Mouse (Mus musculus): Measurements from ENCODE around the gene Gm49368. TPM values are rescaled to one million over a fixed set of nuclear protein-coding genes. Genes with fewer than 3 reads are reported as not detected.

Gm49368 gene
- polyA plus RNA-seq, 1 experiment from 2014 or later = not detected

GRCm38 (mm10) chr7:128063211-128063781 is 813 bp downstream of the Gm49368 start:
- H3K27ac ChIP-seq (ENCODE audit: low read depth, low read length) = no peak overlapping the region
- H3K36me3 ChIP-seq (ENCODE audit: control insufficient read depth, insufficient read depth, low read length) = no peaks in the 10 kb centered on the region
- no peak overlapping the region for H3K4me3 ChIP-seq (ENCODE audit: low read depth, low read length)
- no peaks in the 10 kb centered on the region for H3K9me3 ChIP-seq (ENCODE audit: control insufficient read depth, low read length)
- H3K27me3 ChIP-seq (ENCODE audit: control insufficient read depth, insufficient read depth, low read length) = no peaks in the 10 kb centered on the region
- no peak for ATAC-seq (ENCODE audit: insufficient read depth, low FRiP score, low TSS enrichment)
- H3K4me2 ChIP-seq (ENCODE audit: low read depth) = no peak overlapping the region
- 82% methylated on average over 6 of the region's 6 CpGs for WGBS
- H3K9ac ChIP-seq (ENCODE audit: low read length) = no peak overlapping the region
- DNase-seq (ENCODE audit: low spot score) = no peak
- H3K4me1 ChIP-seq (ENCODE audit: control insufficient read depth, insufficient read depth, low read length) = no peaks in the 10 kb centered on the region

DNA sequence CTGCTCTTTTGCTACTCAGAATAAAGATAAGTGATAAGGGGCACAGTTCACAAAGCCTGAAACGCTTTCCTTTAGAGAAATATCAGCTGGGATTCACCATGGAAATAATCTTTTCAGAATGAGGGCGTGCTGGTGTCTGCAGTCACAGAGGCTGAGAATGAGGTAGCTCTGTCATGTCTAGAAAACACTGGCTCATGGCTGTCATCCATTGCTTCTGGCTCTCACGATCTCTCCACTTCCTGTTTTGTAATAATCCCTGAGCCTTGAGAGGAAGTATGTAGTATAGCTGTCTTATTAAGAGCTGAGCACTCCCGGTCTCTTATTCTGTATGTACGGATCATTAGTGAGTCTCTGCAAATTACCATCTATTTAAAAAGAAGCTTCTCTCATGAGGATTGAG is 3.1 kb downstream of the Gm49368 start:
- Histone ChIP-seq H3K27me3 (ENCODE audit: control insufficient read depth, insufficient read depth, low read length) (no peaks in the 10 kb centered on the region), H3K9ac (ENCODE audit: low read length) (no peak overlapping the region), H3K4me2 (ENCODE audit: low read depth) (no peak overlapping the region), H3K36me3 (ENCODE audit: control insufficient read depth, insufficient read depth, low read length) (no peaks in the 10 kb centered on the region), H3K9me3 (ENCODE audit: control insufficient read depth, low read length) (no peaks in the 10 kb centered on the region), H3K27ac (ENCODE audit: low read depth, low read length) (no peak overlapping the region), H3K4me3 (ENCODE audit: low read depth, low read length) (no peak overlapping the region), H3K4me1 (ENCODE audit: control insufficient read depth, insufficient read depth, low read length) (no peaks in the 10 kb centered on the region)
- DNase-seq (ENCODE audit: low spot score) (no peak), ATAC-seq (ENCODE audit: insufficient read depth, low FRiP score, low TSS enrichment) (no peak)
- WGBS = 87% methylated on average over 5 of the region's 5 CpGs

DNA sequence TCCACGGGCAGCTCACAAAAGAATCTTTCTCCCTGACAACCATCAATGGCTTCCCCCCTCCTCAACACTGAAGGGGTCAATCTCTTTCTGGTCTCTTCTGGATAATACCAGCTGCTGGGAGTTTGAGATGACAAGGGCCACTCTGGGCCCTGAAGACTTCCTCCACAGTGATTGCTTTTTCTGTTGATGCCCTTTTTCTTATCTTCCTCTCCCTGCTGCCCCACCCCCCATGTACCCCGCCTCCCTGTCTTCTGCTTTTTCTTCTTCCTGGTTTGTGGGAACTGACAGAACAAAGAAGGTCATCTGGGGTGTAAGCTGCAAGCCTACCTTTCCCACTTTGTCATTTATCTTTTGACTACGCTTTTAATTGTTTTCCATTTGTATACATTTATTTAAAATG is 5.4 kb downstream of the Gm49368 start:
- Histone ChIP-seq H3K27ac (ENCODE audit: low read depth, low read length) (no peak overlapping the region), H3K4me3 (ENCODE audit: low read depth, low read length) (no peak overlapping the region), H3K27me3 (ENCODE audit: control insufficient read depth, insufficient read depth, low read length) (no peaks in the 10 kb centered on the region), H3K9ac (ENCODE audit: low read length) (no peak overlapping the region), H3K4me2 (ENCODE audit: low read depth) (no peak overlapping the region), H3K36me3 (ENCODE audit: control insufficient read depth, insufficient read depth, low read length) (no peaks in the 10 kb centered on the region), H3K9me3 (ENCODE audit: control insufficient read depth, low read length) (no peaks in the 10 kb centered on the region), H3K4me1 (ENCODE audit: control insufficient read depth, insufficient read depth, low read length) (no peaks in the 10 kb centered on the region)
- DNase-seq (ENCODE audit: low spot score) (no peak), ATAC-seq (ENCODE audit: insufficient read depth, low FRiP score, low TSS enrichment) (no peak)
- WGBS = 74% methylated on average over 3 of the region's 3 CpGs

DNA sequence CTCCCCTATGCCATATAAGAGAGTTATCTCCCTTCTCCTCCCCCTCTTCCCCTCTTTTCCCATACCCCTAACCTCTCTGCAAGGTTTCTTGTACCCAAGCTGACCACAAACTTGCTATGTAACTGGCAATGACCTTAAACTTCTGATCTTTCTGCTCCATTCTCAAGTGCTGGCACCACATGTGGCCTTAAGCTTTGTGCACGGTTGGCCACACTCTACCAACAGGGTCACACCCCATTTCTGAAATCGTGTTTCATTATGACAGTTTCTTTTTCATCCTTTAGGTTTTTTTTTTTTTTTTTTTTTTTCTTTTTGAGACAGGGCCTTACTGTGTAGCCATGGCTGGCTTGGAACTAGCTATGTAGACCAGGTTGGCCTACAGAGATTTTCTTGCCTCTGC is 7.4 kb downstream of the Gm49368 start:
- Histone ChIP-seq H3K4me2 (ENCODE audit: low read depth) (no peak overlapping the region), H3K4me3 (ENCODE audit: low read depth, low read length) (no peak overlapping the region), H3K27ac (ENCODE audit: low read depth, low read length) (no peak overlapping the region), H3K9me3 (ENCODE audit: control insufficient read depth, low read length) (no peaks in the 10 kb centered on the region), H3K9ac (ENCODE audit: low read length) (no peak overlapping the region), H3K27me3 (ENCODE audit: control insufficient read depth, insufficient read depth, low read length) (no peaks in the 10 kb centered on the region), H3K36me3 (ENCODE audit: control insufficient read depth, insufficient read depth, low read length) (no peaks in the 10 kb centered on the region), H3K4me1 (ENCODE audit: control insufficient read depth, insufficient read depth, low read length) (no peaks in the 10 kb centered on the region)
- 70% methylated on average over 2 of the region's 2 CpGs for WGBS
- DNase-seq (ENCODE audit: low spot score) = no peak
- no peak for ATAC-seq (ENCODE audit: insufficient read depth, low FRiP score, low TSS enrichment)

DNA sequence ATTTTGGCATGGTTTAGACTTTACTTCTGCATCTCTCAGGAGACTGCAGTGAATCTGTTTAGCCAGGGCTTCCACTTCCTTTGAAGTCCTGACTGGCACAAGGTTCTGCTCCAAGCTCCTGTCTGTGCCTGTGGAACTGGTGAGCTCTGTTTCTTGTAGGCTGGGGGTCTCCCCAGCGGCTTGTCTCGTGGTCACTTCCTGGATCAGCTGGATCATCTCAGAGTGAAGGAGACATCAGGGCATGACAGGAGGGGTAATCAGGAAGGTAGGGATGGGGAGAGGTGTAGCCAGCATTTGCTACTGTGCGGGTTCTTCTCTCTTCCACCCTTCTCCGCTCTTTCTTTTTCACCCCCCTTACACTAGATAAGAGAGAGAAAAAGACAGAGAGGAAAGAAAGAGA is 9.3 kb downstream of the Gm49368 start:
- Histone ChIP-seq H3K4me1 (ENCODE audit: control insufficient read depth, insufficient read depth, low read length) (no peaks in the 10 kb centered on the region), H3K9me3 (ENCODE audit: control insufficient read depth, low read length) (no peaks in the 10 kb centered on the region), H3K36me3 (ENCODE audit: control insufficient read depth, insufficient read depth, low read length) (no peaks in the 10 kb centered on the region), H3K27me3 (ENCODE audit: control insufficient read depth, insufficient read depth, low read length) (no peaks in the 10 kb centered on the region), H3K27ac (ENCODE audit: low read depth, low read length) (no peak overlapping the region), H3K9ac (ENCODE audit: low read length) (no peak overlapping the region), H3K4me3 (ENCODE audit: low read depth, low read length) (no peak overlapping the region), H3K4me2 (ENCODE audit: low read depth) (no peak overlapping the region)
- ATAC-seq (ENCODE audit: insufficient read depth, low FRiP score, low TSS enrichment) (no peak), DNase-seq (ENCODE audit: low spot score) (no peak)
- 75% methylated on average over 4 of the region's 4 CpGs for WGBS

GRCm38 (mm10) chr7:128080012-128080411 is 17.5 kb downstream of the Gm49368 start:
- DNase-seq (ENCODE audit: low spot score) (no peak), ATAC-seq (ENCODE audit: insufficient read depth, low FRiP score, low TSS enrichment) (no peak)
- no peaks in the 10 kb centered on the region for H3K36me3 ChIP-seq (ENCODE audit: control insufficient read depth, insufficient read depth, low read length)
- no peaks in the 10 kb centered on the region for H3K9me3 ChIP-seq (ENCODE audit: control insufficient read depth, low read length)
- H3K4me2 ChIP-seq (ENCODE audit: low read depth) = no peak overlapping the region
- no peak overlapping the region for H3K9ac ChIP-seq (ENCODE audit: low read length)
- no peaks in the 10 kb centered on the region for H3K4me1 ChIP-seq (ENCODE audit: control insufficient read depth, insufficient read depth, low read length)
- H3K4me3 ChIP-seq (ENCODE audit: low read depth, low read length) = no peak overlapping the region
- 72% methylated on average over 8 of the region's 8 CpGs for WGBS
- H3K27ac ChIP-seq (ENCODE audit: low read depth, low read length) = no peak overlapping the region
- H3K27me3 ChIP-seq (ENCODE audit: control insufficient read depth, insufficient read depth, low read length) = no peaks in the 10 kb centered on the region

- no peak overlapping the region for H3K9ac ChIP-seq (ENCODE audit: low read length)
- 92% methylated on average over 7 of the region's 7 CpGs for WGBS
- H3K4me3 ChIP-seq (ENCODE audit: low read depth, low read length) = no peak overlapping the region
- H3K9me3 ChIP-seq (ENCODE audit: control insufficient read depth, low read length) = no peaks in the 10 kb centered on the region
- no peaks in the 10 kb centered on the region for H3K27me3 ChIP-seq (ENCODE audit: control insufficient read depth, insufficient read depth, low read length)
- H3K4me2 ChIP-seq (ENCODE audit: low read depth) = no peak overlapping the region
- H3K27ac ChIP-seq (ENCODE audit: low read depth, low read length) = no peak overlapping the region
- no peak for ATAC-seq (ENCODE audit: insufficient read depth, low FRiP score, low TSS enrichment)
- no peaks in the 10 kb centered on the region for H3K4me1 ChIP-seq (ENCODE audit: control insufficient read depth, insufficient read depth, low read length)
- H3K36me3 ChIP-seq (ENCODE audit: control insufficient read depth, insufficient read depth, low read length) = no peaks in the 10 kb centered on the region
- no peak for DNase-seq (ENCODE audit: low spot score)
Observed at GRCm38 (mm10) chr7:128089141-128089540, 26.7 kb downstream of the Gm49368 start.

GRCm38 (mm10) chr7:128098135-128098534 is 35.7 kb downstream of the Gm49368 start:
- ATAC-seq (ENCODE audit: insufficient read depth, low FRiP score, low TSS enrichment) (no peak), DNase-seq (ENCODE audit: low spot score) (no peak)
- Histone ChIP-seq H3K27ac (ENCODE audit: low read depth, low read length) (no peak overlapping the region), H3K4me2 (ENCODE audit: low read depth) (no peak overlapping the region), H3K36me3 (ENCODE audit: control insufficient read depth, insufficient read depth, low read length) (no peaks in the 10 kb centered on the region), H3K4me1 (ENCODE audit: control insufficient read depth, insufficient read depth, low read length) (no peaks in the 10 kb centered on the region), H3K9me3 (ENCODE audit: control insufficient read depth, low read length) (no peaks in the 10 kb centered on the region), H3K27me3 (ENCODE audit: control insufficient read depth, insufficient read depth, low read length) (no peaks in the 10 kb centered on the region), H3K4me3 (ENCODE audit: low read depth, low read length) (no peak overlapping the region), H3K9ac (ENCODE audit: low read length) (no peak overlapping the region)
- 96% methylated on average over 1 of the region's 1 CpGs for WGBS

- H3K9me3 ChIP-seq (ENCODE audit: control insufficient read depth, low read length) = no peaks in the 10 kb centered on the region
- H3K4me1 ChIP-seq (ENCODE audit: control insufficient read depth, insufficient read depth, low read length) = no peaks in the 10 kb centered on the region
- ATAC-seq (ENCODE audit: insufficient read depth, low FRiP score, low TSS enrichment) (no peak), DNase-seq (ENCODE audit: low spot score) (no peak)
- no peak overlapping the region for H3K4me2 ChIP-seq (ENCODE audit: low read depth)
- H3K27me3 ChIP-seq (ENCODE audit: control insufficient read depth, insufficient read depth, low read length) = no peaks in the 10 kb centered on the region
- 79% methylated on average over 2 of the region's 2 CpGs for WGBS
- no peaks in the 10 kb centered on the region for H3K36me3 ChIP-seq (ENCODE audit: control insufficient read depth, insufficient read depth, low read length)
- no peak overlapping the region for H3K27ac ChIP-seq (ENCODE audit: low read depth, low read length)
- H3K9ac ChIP-seq (ENCODE audit: low read length) = no peak overlapping the region
- H3K4me3 ChIP-seq (ENCODE audit: low read depth, low read length) = no peak overlapping the region
Observed at GRCm38 (mm10) chr7:128100742-128101357, 38.4 kb downstream of the Gm49368 start.
